In genomic region chr2:180813982-180814568, GRCm38 (mm10) we compare ENCODE assay signal across 13 mouse cellular contexts. TPM values are rescaled to one million over a fixed set of nuclear protein-coding genes. Genes with fewer than 3 reads are reported as not detected.
DNase-seq lines count a peak whose midpoint lies in the region; ATAC-seq and TF ChIP-seq lines count a peak whose summit lies in the region.
"Had no signal": no experiment of that assay in that cellular context is flagged by ENCODE, and none has a peak within 500 bp of the region (broad histone marks: within the 10 kb centered on the region; RNA-seq: fewer than 3 reads in every experiment).

No protein-coding gene starts in this region.

- no peak overlapping the region for H3K27ac ChIP-seq in hindbrain, postnatal 0 days
- H3K27ac ChIP-seq in hindbrain, embryonic 12.5 days: no peak overlapping the region
- H3K27ac ChIP-seq in liver, embryonic 12.5 days: no peak overlapping the region

- peak; percentile 68 for DNase-seq in hindbrain, postnatal 0 days (ENCODE audit: low spot score)
- DNase-seq in Muller cell, postnatal 12 days (ENCODE audit: inconsistent ontology term): peak; percentile 94
- peak; percentile 81 for DNase-seq in cerebellum, adult 11 months
- DNase-seq in gastrocnemius, postnatal 10 days: peak; percentile 14
- no peak for DNase-seq in kidney, adult 18-20 months
- DNase-seq: right cerebral cortex, adult 18-20 months; thymus, postnatal 25 days had no signal

- no peak overlapping the region for H3K4me3 ChIP-seq in hindbrain, postnatal 0 days (ENCODE audit: low read length)
- H3K4me3 ChIP-seq in hindbrain, embryonic 12.5 days: no peak overlapping the region
- no peak overlapping the region for H3K4me3 ChIP-seq in liver, embryonic 12.5 days
- H3K4me3 ChIP-seq: erythroblast, embryonic 14.5 days had no signal

- TF ChIP-seq CTCF in hindbrain, postnatal 0 days (IDR thresholded peaks at IDR 0.05; ENCODE audit: low read depth): peak; percentile 64

- H3K4me1 ChIP-seq in hindbrain, postnatal 0 days (ENCODE audit: insufficient read depth, low read length): 0 out of 2 replicates have a peak, but pooled peaks cover 7% of the 10 kb centered on the region
- H3K4me1 ChIP-seq in hindbrain, embryonic 12.5 days: peaks cover 11% of the 10 kb centered on the region; the same call in 1 of the 2 replicates
- no peaks in the 10 kb centered on the region for H3K4me1 ChIP-seq in liver, embryonic 12.5 days

- 46% methylated on average over 4 of the region's 4 CpGs for WGBS in hindbrain, postnatal 0 days
- WGBS in hindbrain, embryonic 12.5 days: 69% methylated on average over 4 of the region's 4 CpGs
- 50% methylated on average over 4 of the region's 4 CpGs for WGBS in liver, embryonic 12.5 days (ENCODE audit: insufficient replicate concordance)

- peak; percentile 71 for ATAC-seq in hindbrain, postnatal 0 days
- no peak for ATAC-seq in hindbrain, embryonic 12.5 days (ENCODE audit: low FRiP score)
- no peak for ATAC-seq in liver, embryonic 12.5 days
- ATAC-seq: inflammation-experienced regulatory T-cells, adult 6 months; midbrain, embryonic 16.5 days had no signal

- H3K9me3 ChIP-seq in hindbrain, postnatal 0 days (ENCODE audit: low read length): no peaks in the 10 kb centered on the region
- no peaks in the 10 kb centered on the region for H3K9me3 ChIP-seq in hindbrain, embryonic 12.5 days (replicated peaks)
- H3K9me3 ChIP-seq in liver, embryonic 12.5 days (replicated peaks): no peaks in the 10 kb centered on the region

- H3K4me2 ChIP-seq in hindbrain, postnatal 0 days (ENCODE audit: low read depth, low read length): no peak overlapping the region
- no peak overlapping the region for H3K4me2 ChIP-seq in hindbrain, embryonic 12.5 days (replicated peaks)
- no peak overlapping the region for H3K4me2 ChIP-seq in liver, embryonic 12.5 days

- H3K36me3 ChIP-seq in hindbrain, postnatal 0 days (ENCODE audit: insufficient read depth, low read length): no peaks in the 10 kb centered on the region
- H3K36me3 ChIP-seq in hindbrain, embryonic 12.5 days: no peaks in the 10 kb centered on the region
- H3K36me3 ChIP-seq in liver, embryonic 12.5 days: no peaks in the 10 kb centered on the region

- H3K27me3 ChIP-seq in hindbrain, postnatal 0 days (ENCODE audit: insufficient read depth, low read length): no peaks in the 10 kb centered on the region
- H3K27me3 ChIP-seq in hindbrain, embryonic 12.5 days: peaks cover 4% of the 10 kb centered on the region; the same call in 1 of the 2 replicates
- H3K27me3 ChIP-seq in liver, embryonic 12.5 days (replicated peaks): 0 out of 2 replicates have a peak, but pooled peaks cover 3% of the 10 kb centered on the region

- no peak overlapping the region for H3K9ac ChIP-seq in hindbrain, postnatal 0 days (replicated peaks; ENCODE audit: low read length)
- H3K9ac ChIP-seq in hindbrain, embryonic 12.5 days: no peak overlapping the region
- H3K9ac ChIP-seq in liver, embryonic 12.5 days: no peak overlapping the region

RNA-seq across cellular contexts. Expression of gene Bhlhe23, which starts 37.4 kb away (rescaled TPM):
- 0.72 and 0.73 TPM in 2 replicates for total RNA-seq in hindbrain, postnatal 0 days (2014; rRNA removed)
- 0.23 and 0.49 TPM in 2 replicates for polyA plus RNA-seq in hindbrain, postnatal 0 days (2015; fragmentation: Nextera tagmentation; extraction: Ambion mirVana)
- polyA plus RNA-seq in hindbrain, embryonic 12.5 days (2016; fragmentation: Nextera tagmentation; extraction: Ambion mirVana): 2.3 and 3.3 TPM in 2 replicates
- not detected for total RNA-seq in gastrocnemius, postnatal 10 days (2021)
- polyA plus RNA-seq in liver, embryonic 12.5 days (2016; fragmentation: Nextera tagmentation; extraction: Ambion mirVana): not detected in 2 replicates
- total RNA-seq: liver, adult 2 months had no signal
- polyA plus RNA-seq: erythroblast, embryonic 14.5 days; inflammation-experienced regulatory T-cells, adult 6 months; liver, adult 2 months had no signal
